Mouse (Mus musculus): ENCODE measurements around the gene Bean1.

Bean1 gene

GRCm38 (mm10) chr8:104172420-104172819 is 2.2 kb downstream of the Bean1 start:
- no peak for DNase-seq

GRCm38 (mm10) chr8:104175848-104176527 is 5.7 kb downstream of the Bean1 start:
- no peak for DNase-seq

- DNase-seq, result no peak
Measured at GRCm38 (mm10) chr8:104177054-104177453, 6.8 kb downstream of the Bean1 start.

GRCm38 (mm10) chr8:104184905-104185304 is 14.7 kb downstream of the Bean1 start:
- no peak for DNase-seq

GRCm38 (mm10) chr8:104186827-104187226 is 16.6 kb downstream of the Bean1 start:
- no peak for DNase-seq

- no peak for DNase-seq
Measured at GRCm38 (mm10) chr8:104187622-104188021, 17.4 kb downstream of the Bean1 start.

- DNase-seq, result no peak
Measured at GRCm38 (mm10) chr8:104188459-104188858, 18.2 kb downstream of the Bean1 start.

- no peak for DNase-seq
Measured at GRCm38 (mm10) chr8:104190777-104191468, 20.7 kb downstream of the Bean1 start.

GRCm38 (mm10) chr8:104191496-104191895 is 21.3 kb downstream of the Bean1 start:
- peak; percentile 12 for DNase-seq

- no peak for DNase-seq
Measured at GRCm38 (mm10) chr8:104199802-104200201, 29.6 kb downstream of the Bean1 start.

- DNase-seq, result no peak
Measured at GRCm38 (mm10) chr8:104201622-104202021, 31.4 kb downstream of the Bean1 start.

- DNase-seq, result no peak
Measured at GRCm38 (mm10) chr8:104202320-104202719, 32.1 kb downstream of the Bean1 start.

GRCm38 (mm10) chr8:104205292-104205691 is 35.0 kb downstream of the Bean1 start:
- no peak for DNase-seq

GRCm38 (mm10) chr8:104217601-104218000 is 47.4 kb downstream of the Bean1 start:
- no peak for DNase-seq

GRCm38 (mm10) chr8:104219079-104219478 is 48.8 kb downstream of the Bean1 start:
- peak; percentile 57 for DNase-seq

- peak; percentile 83 for DNase-seq
Measured at GRCm38 (mm10) chr8:104219806-104220205, 49.6 kb downstream of the Bean1 start.

- no peak for DNase-seq
Measured at GRCm38 (mm10) chr8:104227048-104227447, 56.8 kb downstream of the Bean1 start.

- no peak for DNase-seq
Measured at GRCm38 (mm10) chr8:104230377-104230776, 60.1 kb downstream of the Bean1 start.

- DNase-seq, result no peak
Measured at GRCm38 (mm10) chr8:104232039-104232438, 61.8 kb downstream of the Bean1 start.

- DNase-seq, result no peak
Measured at GRCm38 (mm10) chr8:104232919-104233318, 62.7 kb downstream of the Bean1 start.

- DNase-seq, result no peak
Measured at GRCm38 (mm10) chr8:104234573-104234972, 64.3 kb downstream of the Bean1 start.

GRCm38 (mm10) chr8:104239418-104239861 is 69.2 kb downstream of the Bean1 start:
- no peak for DNase-seq

GRCm38 (mm10) chr8:104242038-104242644 is 71.9 kb downstream of the Bean1 start:
- no peak for DNase-seq

GRCm38 (mm10) chr8:104246621-104247020 is 76.4 kb downstream of the Bean1 start:
- no peak for DNase-seq
